Mouse (Mus musculus) heart, postnatal 10 days (tissue): ENCODE results near the gene B3gat2. TPM values are rescaled to one million over a fixed set of nuclear protein-coding genes. Genes with fewer than 3 reads are reported as not detected.

Source experiments
- DNase-seq, 2 experiments: peaks; one replicate each; pipeline ENCODE4 v3.0.0; 2021
- intact Hi-C: fragments of 180-260 bp; cut with DNase I; formaldehyde crosslinking; loops from one replicate; pipeline ENCODE4 v1.15.1; 2025
- total RNA-seq, 2 experiments: library from RNA; stranded (reverse); gene quantifications; 2 replicates each; pipeline ENCODE4 v1.2.3; 2021

Gene B3gat2
- total RNA-seq, 2 experiments from 2014 or later = not detected

GRCm38 (mm10) chr1:23826887-23827758 is 65.6 kb downstream of the B3gat2 start:
- intact Hi-C loops = loop anchor here (2.0 to 5.0 kb wide), 4 partner anchors 208 to 420 kb away; no protein-coding TSS in a partner anchor
- DNase-seq = peak; percentile 50 to 65

GRCm38 (mm10) chr1:23834246-23834645 is 72.7 kb downstream of the B3gat2 start:
- DNase-seq = no peak
- intact Hi-C loops = no loop called here

GRCm38 (mm10) chr1:23834819-23835218 is 73.3 kb downstream of the B3gat2 start:
- intact Hi-C loops = no loop called here
- DNase-seq = no peak

GRCm38 (mm10) chr1:23836630-23837029 is 75.1 kb downstream of the B3gat2 start:
- intact Hi-C loops = no loop called here
- DNase-seq = no peak

GRCm38 (mm10) chr1:23840924-23841323 is 79.4 kb downstream of the B3gat2 start:
- intact Hi-C loops = no loop called here
- no peak for DNase-seq

- intact Hi-C loops = no loop called here
- DNase-seq = no peak
These were observed 81.1 kb downstream of the B3gat2 start for GRCm38 (mm10) chr1:23842629-23843028.

GRCm38 (mm10) chr1:23843790-23844189 is 82.2 kb downstream of the B3gat2 start:
- DNase-seq = no peak
- intact Hi-C loops = no loop called here

- DNase-seq = no peak
- intact Hi-C loops = no loop called here
These were observed 83.5 kb downstream of the B3gat2 start for GRCm38 (mm10) chr1:23845007-23845406.

- intact Hi-C loops = no loop called here
- no peak for DNase-seq
These were observed 84.6 kb downstream of the B3gat2 start for GRCm38 (mm10) chr1:23846044-23846680.

GRCm38 (mm10) chr1:23855623-23856022 is 94.1 kb downstream of the B3gat2 start:
- DNase-seq = no peak
- intact Hi-C loops = no loop called here

- no peak for DNase-seq
- intact Hi-C loops = no loop called here
These were observed 99.4 kb downstream of the B3gat2 start for GRCm38 (mm10) chr1:23860944-23861343.

- intact Hi-C loops = no loop called here
- no peak for DNase-seq
These were observed 104.0 kb downstream of the B3gat2 start for GRCm38 (mm10) chr1:23865566-23865965.

- no peak for DNase-seq
- intact Hi-C loops = no loop called here
These were observed 105.9 kb downstream of the B3gat2 start for GRCm38 (mm10) chr1:23867350-23867862.

GRCm38 (mm10) chr1:23872194-23872593 is 110.6 kb downstream of the B3gat2 start:
- intact Hi-C loops = no loop called here
- DNase-seq = no peak

GRCm38 (mm10) chr1:23882681-23883080 is 121.1 kb downstream of the B3gat2 start:
- intact Hi-C loops = no loop called here
- DNase-seq = no peak

GRCm38 (mm10) chr1:23884087-23884668 is 122.6 kb downstream of the B3gat2 start:
- intact Hi-C loops = no loop called here
- DNase-seq = no peak

- intact Hi-C loops = no loop called here
These were observed 123.4 kb downstream of the B3gat2 start for GRCm38 (mm10) chr1:23884914-23885313.

GRCm38 (mm10) chr1:23892072-23892471 is 130.5 kb downstream of the B3gat2 start:
- DNase-seq = no peak
- intact Hi-C loops = no loop called here

More at GRCm38 (mm10) chr1:23884914-23885313, 123.4 kb downstream of the B3gat2 start:
- no peak for DNase-seq
